Mouse (Mus musculus): ENCODE measurements around the gene Nsun5. TPM values are rescaled to one million over a fixed set of nuclear protein-coding genes. Genes with fewer than 3 reads are reported as not detected.

The Nsun5 gene
- polyA plus RNA-seq, 1 experiment from 2014 or later, result 31.3 TPM

- Histone ChIP-seq H3K9ac (no peak overlapping the region), H3K27me3 (no peaks in the 10 kb centered on the region), H3K4me2 (no peak overlapping the region), H3K4me3 (no peak overlapping the region), H3K4me1 (replicated peaks) (no peaks in the 10 kb centered on the region), H3K36me3 (peaks cover 32% of the 10 kb centered on the region), H3K27ac (replicated peaks) (no peak overlapping the region), H3K9me3 (no peaks in the 10 kb centered on the region)
- 92% methylated on average over 9 of the region's 9 CpGs for WGBS
- ATAC-seq (ENCODE audit: low FRiP score, low read depth), result no peak
Measured at GRCm38 (mm10) chr5:135410266-135410665, 40.5 kb downstream of the Nsun5 start.

Small RNA genes lying within 50 kb of the gene (microRNA-seq; reads per million reads assigned to microRNA genes)
- 1.7 reads per million for gene Mir7033

Other genes with a start within 250 kb of the Nsun5 start
- gene Tbl2, start 220.3 kb upstream of the Nsun5 start, polyA plus RNA-seq (2015; fragmentation: Nextera tagmentation; extraction: Ambion mirVana), result 13.9 and 16.0 TPM in 2 replicates
- 38.4 and 41.4 TPM in 2 replicates for gene Bcl7b, start 201.7 kb upstream of the Nsun5 start, polyA plus RNA-seq (2015; fragmentation: Nextera tagmentation; extraction: Ambion mirVana)
- 26.6 and 28.9 TPM in 2 replicates for gene Baz1b, start 182.7 kb upstream of the Nsun5 start, polyA plus RNA-seq (2015; fragmentation: Nextera tagmentation; extraction: Ambion mirVana)
- 18.5 and 20.9 TPM in 2 replicates for gene Fzd9, start 118.7 kb upstream of the Nsun5 start, polyA plus RNA-seq (2015; fragmentation: Nextera tagmentation; extraction: Ambion mirVana)
- 0.30 and 0.39 TPM in 2 replicates for gene Fkbp6, start 19.9 kb upstream of the Nsun5 start, polyA plus RNA-seq (2015; fragmentation: Nextera tagmentation; extraction: Ambion mirVana)
- not detected in 2 replicates for gene Trim50, start 16.7 kb upstream of the Nsun5 start, polyA plus RNA-seq (2015; fragmentation: Nextera tagmentation; extraction: Ambion mirVana)
- gene Pom121, start 24.6 kb downstream of the Nsun5 start, polyA plus RNA-seq (2015; fragmentation: Nextera tagmentation; extraction: Ambion mirVana), result 11.1 and 11.5 TPM in 2 replicates
- gene Hip1, start 175.2 kb downstream of the Nsun5 start, polyA plus RNA-seq (2015; fragmentation: Nextera tagmentation; extraction: Ambion mirVana), result 39.1 and 39.7 TPM in 2 replicates
- gene Ccl26, start 193.6 kb downstream of the Nsun5 start, polyA plus RNA-seq (2015; fragmentation: Nextera tagmentation; extraction: Ambion mirVana), result not detected in 2 replicates
- gene Ccl24, start 203.1 kb downstream of the Nsun5 start, polyA plus RNA-seq (2015; fragmentation: Nextera tagmentation; extraction: Ambion mirVana), result 2.6 and 2.9 TPM in 2 replicates